Mouse (Mus musculus) liver, postnatal 0 days (tissue): Measurements from ENCODE around the gene Kirrel.

Experiments
- CTCF ChIP-seq: sonication (generic); IDR thresholded peaks from 2 replicates; pipeline ENCODE4 v1.5.1; 2016; ENCODE audit warnings: antibody characterized with exemption, low read depth
- EP300 ChIP-seq: IDR thresholded peaks from 2 replicates; pipeline ENCODE4 v1.6.1; 2016; ENCODE audit warnings: antibody characterized with exemption, low read depth, mild to moderate bottlenecking

GRCm38 (mm10) chr3:87157767-87158291, 16.7 kb downstream of the Kirrel start:
- TF ChIP-seq CTCF (no peak), EP300 (no peak)
